Mouse (Mus musculus): Measurements from ENCODE around the gene Nxpe5.

DNA sequence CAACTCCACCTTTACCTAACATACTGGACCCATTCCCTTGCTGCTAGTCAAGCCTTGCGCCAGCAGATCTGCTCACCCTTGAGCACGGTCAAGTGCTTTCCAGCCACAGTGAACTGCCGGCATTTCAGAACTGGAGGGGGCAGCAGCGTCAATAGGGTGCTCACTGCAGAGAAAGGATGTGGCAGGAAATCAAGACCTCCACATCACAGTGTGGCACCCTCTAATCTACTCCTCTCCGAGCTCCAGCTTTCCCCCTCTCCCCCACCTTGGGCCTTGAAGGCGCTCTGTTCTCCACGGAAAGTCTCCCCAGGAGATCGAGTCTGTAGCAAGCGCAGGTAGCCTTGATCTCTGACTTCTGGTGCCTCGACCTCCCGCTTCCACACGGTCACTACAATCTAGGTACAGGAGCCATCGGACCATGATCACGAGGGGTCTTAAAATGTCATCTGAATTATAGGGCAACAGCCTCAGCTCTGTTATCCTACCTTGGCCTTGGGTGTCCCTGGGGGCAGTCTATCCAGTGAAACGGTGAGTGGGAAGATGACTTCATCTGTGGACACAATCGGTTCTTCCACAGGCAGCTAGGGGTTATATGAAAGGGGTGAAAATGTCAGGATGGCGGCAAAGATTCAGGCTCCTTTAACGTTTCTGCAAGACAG is 37.0 kb downstream of the Nxpe5 start:
- no peak for TF ChIP-seq ZC3H11A (IDR thresholded peaks at IDR 0.05; ENCODE audit: borderline replicate concordance, low read depth, low read length)
- TF ChIP-seq CHD2 (IDR thresholded peaks at IDR 0.05; ENCODE audit: low read depth, low read length), result no peak

Data from ES-E14 (cell line).